Mouse (Mus musculus) ovary, adult 18-20 months (tissue): ENCODE measurements around the gene Tnc.

ENCODE experiments used
- DNase-seq: peaks from one replicate; pipeline ENCODE4 v3.0.0; 2022; ENCODE audit warnings: low spot score, mixed read lengths

Gene Tnc

GRCm38 (mm10) chr4:64025591-64025990 is 21.2 kb downstream of the Tnc start:
- DNase-seq: peak; percentile 23

DNA sequence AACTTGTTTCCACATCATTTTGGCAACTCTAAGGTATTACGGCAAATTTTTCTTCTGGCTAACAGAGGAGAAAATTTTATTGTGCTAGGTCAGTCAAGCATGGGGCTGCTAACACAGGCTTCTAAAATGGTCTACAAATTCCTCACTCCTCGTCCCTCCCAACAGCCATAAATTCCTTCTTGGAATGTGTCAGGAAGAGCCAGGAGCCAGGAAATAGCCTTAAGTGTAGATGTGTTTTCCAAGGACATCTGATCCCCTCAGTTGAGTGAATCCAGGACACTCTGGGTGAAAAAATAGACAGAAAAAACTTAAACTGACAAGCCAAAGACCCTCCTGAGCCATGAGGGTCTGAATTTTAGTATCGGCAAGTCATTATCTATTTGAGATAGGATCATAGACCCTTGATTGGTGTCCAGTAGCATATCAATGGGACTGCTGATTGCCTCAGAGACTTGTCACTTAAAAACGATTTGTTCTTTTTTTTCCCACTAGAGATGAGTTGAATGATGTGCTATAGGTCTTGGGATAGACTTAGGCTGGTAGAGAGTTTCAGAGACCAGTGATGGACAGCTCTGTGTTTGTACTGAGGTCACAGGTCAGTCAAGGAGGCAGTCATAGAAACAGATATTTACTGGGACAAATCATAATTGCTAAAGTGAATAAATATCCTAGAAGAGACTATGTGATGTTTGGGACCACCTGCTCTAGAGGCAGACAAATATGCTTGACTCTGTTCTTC is 22.6 kb downstream of the Tnc start:
- no peak for DNase-seq

DNA sequence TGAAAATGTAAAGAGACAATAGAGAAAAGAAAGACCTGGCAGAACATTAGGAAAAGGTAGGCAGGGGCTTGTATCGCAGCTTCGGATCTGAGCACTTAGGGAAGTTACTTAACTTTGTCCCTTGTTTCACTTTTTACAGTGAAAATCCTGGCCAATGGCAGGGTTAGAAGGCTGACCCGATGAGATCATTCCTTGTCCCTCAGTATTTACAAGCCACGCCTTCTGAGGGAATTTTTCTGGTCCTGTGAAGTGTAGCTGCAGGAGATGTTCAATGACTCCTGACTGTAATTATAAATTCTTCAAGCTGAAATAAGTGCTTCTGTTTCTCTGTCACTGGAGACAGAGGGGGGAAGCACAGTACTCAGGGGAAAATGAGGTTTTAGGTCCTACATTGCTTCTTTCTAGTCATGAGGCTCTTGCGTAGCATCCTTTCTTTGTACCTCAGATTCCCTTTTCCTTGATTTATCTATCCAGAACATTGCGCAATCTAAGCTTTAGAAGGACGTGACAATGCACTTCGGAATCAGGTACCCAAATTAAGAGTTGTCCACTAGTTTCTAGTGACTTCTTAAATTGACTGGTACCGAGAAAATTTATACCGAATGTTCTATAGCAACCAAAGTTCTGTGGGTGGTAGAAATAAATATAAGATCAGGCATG is 25.8 kb downstream of the Tnc start:
- DNase-seq: no peak

DNA sequence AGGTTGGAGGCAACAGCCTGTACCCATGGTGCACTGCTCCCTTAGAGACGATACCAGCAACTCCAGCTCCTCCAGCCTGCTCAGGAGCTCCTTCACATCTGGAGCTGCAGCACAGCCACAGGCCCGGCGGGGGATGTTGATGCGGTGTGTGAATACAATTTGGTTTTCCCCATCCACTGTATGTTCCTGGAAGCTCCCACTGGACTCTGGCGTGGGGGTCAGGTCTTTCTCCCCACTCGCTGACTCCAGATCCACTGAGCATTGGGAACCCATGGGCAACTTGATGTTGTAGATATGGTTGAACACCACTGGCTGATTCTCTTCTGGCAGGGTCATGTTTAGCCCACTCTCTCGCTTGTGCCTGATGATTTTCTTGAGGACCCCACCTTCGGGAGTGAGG is 26.7 kb downstream of the Tnc start:
- no peak for DNase-seq

DNA sequence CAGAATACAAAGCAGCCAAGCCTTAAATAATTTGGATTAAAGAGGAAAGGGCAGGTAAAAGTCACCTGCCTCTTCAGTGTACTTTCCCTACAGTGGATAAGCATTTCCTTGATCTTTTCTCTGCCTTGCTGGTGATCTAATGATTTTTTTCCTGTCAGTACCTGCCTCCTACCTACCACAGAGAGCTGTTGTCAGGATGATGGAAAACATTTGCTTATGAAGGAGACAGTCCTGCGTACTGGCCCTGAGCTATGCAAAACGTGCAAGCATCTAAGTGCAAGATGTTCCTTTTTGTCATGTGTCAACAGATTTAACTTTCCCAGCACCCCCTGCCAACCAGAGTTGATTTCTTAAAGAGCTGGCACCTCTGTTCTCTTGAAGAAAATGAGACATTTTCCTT is 35.5 kb downstream of the Tnc start:
- DNase-seq: no peak

GRCm38 (mm10) chr4:64009936-64010335 is 36.9 kb downstream of the Tnc start:
- no peak for DNase-seq

DNA sequence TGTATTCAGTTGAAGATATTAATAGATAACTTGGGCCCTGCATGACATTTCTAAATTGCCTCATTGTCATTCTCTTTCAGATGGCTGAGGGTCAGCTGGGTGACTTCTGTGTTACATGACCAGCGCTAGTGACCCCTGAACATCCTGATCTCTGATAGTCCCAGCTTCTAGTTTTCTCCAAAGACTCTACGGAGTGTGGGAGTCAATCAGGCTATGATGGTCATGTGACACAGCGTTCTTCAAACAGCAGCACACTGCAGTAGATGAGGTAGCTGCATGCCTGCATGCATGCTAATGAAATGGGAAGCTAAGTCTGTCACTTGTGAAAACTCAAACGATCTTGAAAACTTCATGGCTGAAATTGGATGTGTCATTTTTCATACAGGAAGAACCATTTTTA is 41.6 kb downstream of the Tnc start:
- no peak for DNase-seq

DNA sequence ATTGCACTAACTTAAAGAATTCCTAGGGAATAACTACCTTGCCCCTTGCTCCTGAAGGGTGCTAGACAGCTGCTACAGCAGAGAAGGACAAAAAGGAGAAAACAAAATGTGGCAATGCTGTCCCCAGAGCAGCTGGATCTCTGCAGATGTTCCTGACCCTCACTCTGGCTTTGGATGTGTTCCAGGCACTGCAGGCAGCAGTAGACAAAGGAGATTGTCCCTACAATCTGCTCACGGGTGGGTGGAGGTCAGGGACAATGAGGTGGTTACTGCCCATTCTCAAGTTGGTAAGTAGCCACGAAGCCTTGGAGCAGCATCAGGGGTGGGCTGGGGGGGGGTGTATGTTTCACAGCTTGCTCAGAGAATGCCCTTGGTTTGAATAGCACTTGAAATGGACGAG is 43.1 kb downstream of the Tnc start:
- DNase-seq: no peak

DNA sequence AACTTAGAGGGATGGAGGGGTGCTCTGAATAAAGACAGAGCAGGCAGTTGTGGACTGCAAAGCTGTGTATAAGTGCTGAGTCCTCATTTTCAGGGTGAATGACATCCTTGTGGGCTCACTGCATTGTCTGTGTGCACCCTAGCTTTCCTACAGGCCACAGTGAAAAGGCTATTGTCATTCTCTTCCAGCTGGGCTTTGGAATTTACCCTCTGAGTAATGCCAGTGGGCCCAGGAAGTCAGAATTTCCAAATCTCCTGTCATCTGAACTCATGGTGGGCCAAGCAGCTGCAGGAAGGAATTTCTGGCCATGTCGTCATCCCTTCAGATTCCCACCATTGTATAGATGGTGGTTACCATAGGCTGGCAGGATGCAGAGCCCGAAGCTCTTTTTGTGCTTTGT is 44.6 kb downstream of the Tnc start:
- DNase-seq: no peak

DNA sequence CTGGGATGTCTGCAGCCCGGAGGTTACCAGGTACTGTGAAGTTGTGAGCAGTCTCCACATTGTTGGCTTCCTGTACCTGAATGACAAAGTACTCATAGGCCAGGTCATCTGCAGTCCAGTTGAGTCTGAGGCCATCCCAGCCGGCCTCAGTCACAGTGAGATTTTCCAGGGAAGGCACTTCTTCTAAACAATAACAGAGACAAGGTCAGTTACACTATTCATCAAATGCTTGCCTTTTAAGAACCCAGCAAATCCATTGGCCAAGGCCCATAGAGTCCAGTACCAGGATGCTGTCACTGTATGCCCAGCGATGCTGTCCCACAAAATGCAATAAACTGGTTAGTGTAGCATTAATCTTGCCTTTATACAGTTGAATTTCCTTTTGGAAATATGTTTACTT is 46.0 kb downstream of the Tnc start:
- no peak for DNase-seq

GRCm38 (mm10) chr4:64000293-64000692 is 46.5 kb downstream of the Tnc start:
- DNase-seq: no peak

- DNase-seq: peak; percentile 35
Observed at GRCm38 (mm10) chr4:63993462-63994113, 53.2 kb downstream of the Tnc start.

GRCm38 (mm10) chr4:63990216-63990615 is 56.6 kb downstream of the Tnc start:
- no peak for DNase-seq

DNA sequence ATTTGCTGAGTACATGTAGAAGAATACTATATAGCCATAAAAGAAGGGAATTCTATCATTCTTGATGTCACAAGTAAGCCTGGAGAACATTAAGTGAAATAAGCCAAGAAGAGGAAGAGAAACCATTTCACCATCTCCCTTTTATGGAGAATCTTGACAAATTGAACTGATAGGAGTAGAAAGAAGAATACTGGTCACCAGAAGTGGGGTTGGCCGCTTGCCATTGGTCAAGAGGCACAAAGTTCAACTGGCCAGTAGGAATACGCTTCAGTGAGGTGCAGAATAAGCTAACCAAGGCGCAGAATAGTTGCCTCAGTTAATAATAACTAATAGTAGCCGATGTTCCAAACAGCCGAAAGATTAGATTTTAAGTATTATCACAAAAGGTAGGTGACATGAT is 58.7 kb downstream of the Tnc start:
- DNase-seq: no peak

GRCm38 (mm10) chr4:63986576-63986975 is 60.2 kb downstream of the Tnc start:
- DNase-seq: no peak

DNA sequence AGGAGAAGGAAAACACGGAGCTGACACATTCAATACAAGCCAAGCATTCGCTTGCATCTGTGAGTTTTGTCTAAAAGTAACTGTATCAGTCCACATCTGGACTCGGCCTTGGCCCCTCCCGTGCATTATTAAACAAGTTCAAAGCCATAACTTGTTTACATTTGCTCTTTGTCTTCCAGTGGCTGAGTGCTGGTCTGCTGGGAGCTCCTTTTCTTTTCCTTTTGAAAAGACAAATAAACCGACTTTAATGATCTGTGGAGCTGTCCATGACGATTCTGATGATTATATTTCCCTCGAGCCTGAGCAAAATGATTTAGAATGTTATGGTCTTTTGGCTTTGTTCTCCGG is 63.7 kb downstream of the Tnc start:
- peak; percentile 47 for DNase-seq

- no peak for DNase-seq
Observed at GRCm38 (mm10) chr4:63982425-63983097, 64.3 kb downstream of the Tnc start.

DNA sequence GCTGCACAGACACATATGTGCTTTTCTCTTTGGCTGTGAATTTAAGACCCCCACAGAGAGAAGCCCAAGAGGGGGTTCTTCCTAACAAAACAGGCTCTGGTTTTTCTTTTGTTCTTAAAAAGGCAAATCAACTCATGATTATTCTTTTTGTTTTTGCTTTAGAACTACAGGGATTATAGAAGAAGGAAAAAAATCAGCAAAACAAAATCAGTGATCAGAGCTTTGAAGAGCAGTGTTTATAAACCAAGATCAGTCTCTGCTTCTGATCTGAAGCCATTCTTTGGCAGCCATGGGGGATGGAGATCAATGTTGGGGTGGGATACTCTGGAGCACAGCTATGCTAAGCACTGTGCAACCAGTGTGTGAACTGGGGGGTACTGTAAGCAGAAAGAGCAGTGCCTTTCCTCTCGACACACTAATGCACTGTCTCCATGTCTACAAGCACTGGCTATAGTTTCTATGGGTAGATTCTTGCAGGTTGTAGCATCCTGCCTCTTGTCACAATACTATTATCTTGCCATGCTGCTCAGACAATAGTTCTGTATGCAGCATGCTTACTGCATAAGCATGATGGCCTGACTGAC is 66.5 kb downstream of the Tnc start:
- no peak for DNase-seq

GRCm38 (mm10) chr4:63979635-63980034 is 67.2 kb downstream of the Tnc start:
- peak; percentile 74 for DNase-seq

GRCm38 (mm10) chr4:63972536-63972935 is 74.3 kb downstream of the Tnc start:
- DNase-seq: no peak

DNA sequence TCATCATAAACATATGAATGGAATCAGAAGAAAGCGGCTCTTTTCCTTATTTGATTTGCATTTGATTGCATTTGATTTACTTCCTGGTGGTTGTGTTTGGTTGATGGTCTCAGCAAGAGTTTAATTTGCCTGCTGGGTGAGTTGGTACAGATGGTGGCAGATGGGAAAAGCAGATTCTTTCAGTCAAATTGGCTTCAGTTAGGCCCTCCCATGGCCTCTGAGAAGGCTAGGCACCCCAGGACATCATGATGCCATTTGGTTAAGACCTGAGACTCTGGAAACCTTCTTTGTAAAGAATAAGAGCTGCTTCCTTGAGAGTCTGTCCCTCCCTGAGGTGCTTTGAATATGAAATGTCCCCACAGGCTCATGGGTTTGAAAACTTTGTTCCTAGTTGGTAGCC is 75.1 kb downstream of the Tnc start:
- DNase-seq: no peak

GRCm38 (mm10) chr4:63970925-63971324 is 75.9 kb downstream of the Tnc start:
- DNase-seq: no peak

GRCm38 (mm10) chr4:63969891-63970290 is 76.9 kb downstream of the Tnc start:
- DNase-seq: no peak
